Mouse (Mus musculus) liver, postnatal 0 days (tissue): Measurements from ENCODE around the gene Trem3.

Source experiments
- CTCF ChIP-seq: sonication (generic); IDR thresholded peaks from 2 replicates; pipeline ENCODE4 v1.5.1; 2016; ENCODE audit warnings: antibody characterized with exemption, low read depth
- EP300 ChIP-seq: IDR thresholded peaks from 2 replicates; pipeline ENCODE4 v1.6.1; 2016; ENCODE audit warnings: antibody characterized with exemption, low read depth, mild to moderate bottlenecking

GRCm38 (mm10) chr17:48215429-48215828, 32.1 kb upstream of the Trem3 start:
- no peak for TF ChIP-seq CTCF
- no peak for TF ChIP-seq EP300
